Mouse (Mus musculus) MEL (cell line): ENCODE measurements around the gene Ap2b1. TPM values are rescaled to one million over a fixed set of nuclear protein-coding genes. Genes with fewer than 3 reads are reported as not detected.

Experiments
- DNase-seq: peaks from one replicate; pipeline ENCODE4 v3.0.0; 2011; ENCODE audit warnings: low read depth, low spot score
- H3K27ac ChIP-seq: 2 replicates; pipeline ENCODE4 v1.5.1; 2012; ENCODE audit warnings: low read depth, mild to moderate bottlenecking, control low read depth, low read length, moderate library complexity; ENCODE audit not compliant: control insufficient read depth
- H3K27me3 ChIP-seq, 2 experiments: fragments of 150-350 bp in 1 of 2; sonication (generic) in 1 of 2; 2 replicates each; pipeline ENCODE4 v1.6.1; 2012; ENCODE audit warnings: low read length in 2 of 2, mild to moderate bottlenecking in 2 of 2, improper control_type of control experiment in 1 of 2, moderate library complexity in 1 of 2; ENCODE audit not compliant: insufficient read depth in 2 of 2, control insufficient read depth in 1 of 2
- H3K36me3 ChIP-seq, 2 experiments: 2 replicates each; pipeline ENCODE4 v1.6.1; 2012 to 2014; ENCODE audit warnings: low read length in 2 of 2, improper control_type of control experiment in 1 of 2, inconsistent platforms in 1 of 2, mild to moderate bottlenecking in 1 of 2; ENCODE audit not compliant: insufficient read depth in 2 of 2, control insufficient read depth in 1 of 2
- H3K4me1 ChIP-seq, 2 experiments: fragments of 150-350 bp in 1 of 2; sonication (generic) in 1 of 2; 2 replicates each; pipeline ENCODE4 v1.6.1; 2012; ENCODE audit warnings: low read length in 2 of 2, improper control_type of control experiment in 1 of 2, mild to moderate bottlenecking in 1 of 2; ENCODE audit not compliant: insufficient read depth in 2 of 2, control insufficient read depth in 1 of 2
- H3K4me3 ChIP-seq, 2 experiments: fragments of 150-350 bp in 1 of 2; sonication (generic) in 1 of 2; 2 replicates each; pipeline ENCODE4 v1.5.1; 2012; ENCODE audit warnings: low read depth in 2 of 2, low read length in 2 of 2, mild to moderate bottlenecking in 2 of 2, moderate library complexity in 2 of 2, control low read depth in 1 of 2, improper control_type of control experiment in 1 of 2; ENCODE audit not compliant: control insufficient read depth in 1 of 2, insufficient read depth in 1 of 2
- H3K79me2 ChIP-seq: 2 replicates; pipeline ENCODE4 v1.6.1; 2012; ENCODE audit warnings: mild to moderate bottlenecking, low read length, moderate library complexity; ENCODE audit not compliant: control insufficient read depth, poor library complexity, insufficient read depth
- H3K9ac ChIP-seq: 2 replicates; pipeline ENCODE4 v1.6.1; 2012; ENCODE audit warnings: low read depth, mild to moderate bottlenecking, control low read depth, low read length, moderate library complexity; ENCODE audit not compliant: control insufficient read depth, poor library complexity, severe bottlenecking
- H3K9me3 ChIP-seq: fragments of 150-350 bp; sonication (generic); replicated peaks from 2 replicates; pipeline ENCODE4 v1.6.1; 2012; ENCODE audit warnings: mild to moderate bottlenecking, low read length, improper control_type of control experiment, moderate library complexity; ENCODE audit not compliant: insufficient read depth
- BHLHE40 ChIP-seq: IDR thresholded peaks from 2 replicates; pipeline ENCODE4 v1.6.1; 2012; ENCODE audit warnings: low read depth, mild to moderate bottlenecking, inconsistent platforms, low read length, improper control_type of control experiment, borderline replicate concordance
- CHD1 ChIP-seq: IDR thresholded peaks from 2 replicates; pipeline ENCODE4 v1.6.1; 2012; ENCODE audit warnings: low read depth, mild to moderate bottlenecking, inconsistent platforms, low read length, improper control_type of control experiment
- CHD2 ChIP-seq: IDR thresholded peaks from 2 replicates; pipeline ENCODE4 v1.6.1; 2011; ENCODE audit warnings: low read length, improper control_type of control experiment
- CTCF ChIP-seq, 3 experiments: IDR thresholded peaks in 2 of 3; conservative IDR thresholded peaks in 1 of 3; 2 replicates each; pipeline ENCODE4 v1.5.1; 2011 to 2012; ENCODE audit warnings: low read length in 3 of 3, low read depth in 2 of 3, mild to moderate bottlenecking in 2 of 3, improper control_type of control experiment in 1 of 3, inconsistent platforms in 1 of 3, mixed read lengths in 1 of 3, moderate library complexity in 1 of 3; ENCODE audit not compliant: control insufficient read depth in 1 of 3, insufficient read depth in 1 of 3, poor library complexity in 1 of 3, severe bottlenecking in 1 of 3
- ELF1 ChIP-seq: IDR thresholded peaks from 2 replicates; pipeline ENCODE4 v1.6.1; 2014; ENCODE audit warnings: low read depth, mild to moderate bottlenecking, inconsistent platforms, low read length, improper control_type of control experiment, moderate library complexity
- EP300 ChIP-seq, 2 experiments: IDR thresholded peaks; 2 replicates each; pipeline ENCODE4 v1.6.1; 2011; ENCODE audit warnings: improper control_type of control experiment in 2 of 2, low read length in 2 of 2, low read depth in 1 of 2, mild to moderate bottlenecking in 1 of 2
- ETS1 ChIP-seq: IDR thresholded peaks from 2 replicates; pipeline ENCODE4 v1.6.1; 2012; ENCODE audit warnings: low read depth, mild to moderate bottlenecking, inconsistent platforms, low read length, improper control_type of control experiment, moderate library complexity
- GABPA ChIP-seq: IDR thresholded peaks from 2 replicates; pipeline ENCODE4 v1.6.1; 2012; ENCODE audit warnings: low read depth, mild to moderate bottlenecking, inconsistent platforms, low read length, improper control_type of control experiment, moderate library complexity
- GATA1 ChIP-seq: IDR thresholded peaks from 2 replicates; pipeline ENCODE4 v1.6.1; 2011; ENCODE audit warnings: low read depth, low read length, improper control_type of control experiment
- HCFC1 ChIP-seq: IDR thresholded peaks from 2 replicates; pipeline ENCODE4 v1.6.1; 2012; ENCODE audit warnings: low read depth, mild to moderate bottlenecking, inconsistent platforms, low read length, improper control_type of control experiment, moderate library complexity
- JUND ChIP-seq: IDR thresholded peaks from 2 replicates; pipeline ENCODE4 v1.6.1; 2011; ENCODE audit warnings: low read depth, mild to moderate bottlenecking, improper control_type of control experiment, low read length
- KAT2A ChIP-seq: conservative IDR thresholded peaks from 2 replicates; pipeline ENCODE4 v1.6.1; 2012; ENCODE audit warnings: low read depth, low read length, improper control_type of control experiment, inconsistent platforms
- MAFK ChIP-seq: IDR thresholded peaks from 2 replicates; pipeline ENCODE4 v1.6.1; 2011; ENCODE audit warnings: low read depth, mild to moderate bottlenecking, low read length, improper control_type of control experiment, borderline replicate concordance
- MAX ChIP-seq: IDR thresholded peaks from 2 replicates; pipeline ENCODE4 v1.6.1; 2011; ENCODE audit warnings: low read length, improper control_type of control experiment
- MAZ ChIP-seq: IDR thresholded peaks from 2 replicates; pipeline ENCODE4 v1.6.1; 2012; ENCODE audit warnings: low read depth, mild to moderate bottlenecking, inconsistent platforms, low read length, improper control_type of control experiment
- MEF2A ChIP-seq: IDR thresholded peaks from 2 replicates; pipeline ENCODE4 v1.6.1; 2014; ENCODE audit warnings: low read depth, mild to moderate bottlenecking, inconsistent platforms, low read length, improper control_type of control experiment; ENCODE audit not compliant: poor library complexity, insufficient replicate concordance, severe bottlenecking; ENCODE audit errors: extremely low read depth
- MXI1 ChIP-seq: IDR thresholded peaks from 2 replicates; pipeline ENCODE4 v1.6.1; 2011; ENCODE audit warnings: mild to moderate bottlenecking, low read depth, low read length, improper control_type of control experiment
- MYB ChIP-seq: IDR thresholded peaks from 2 replicates; pipeline ENCODE4 v1.6.1; 2011; ENCODE audit warnings: mild to moderate bottlenecking, low read depth, low read length, improper control_type of control experiment
- MYC ChIP-seq: IDR thresholded peaks from 2 replicates; pipeline ENCODE4 v1.6.1; 2011; ENCODE audit warnings: low read depth, mild to moderate bottlenecking, low read length, improper control_type of control experiment, moderate library complexity
- NELFE ChIP-seq: IDR thresholded peaks from 2 replicates; pipeline ENCODE4 v1.6.1; 2011; ENCODE audit warnings: low read depth, low read length, improper control_type of control experiment
- NRF1 ChIP-seq: IDR thresholded peaks from 2 replicates; pipeline ENCODE4 v1.6.1; 2014; ENCODE audit warnings: low read depth, mild to moderate bottlenecking, inconsistent platforms, low read length, improper control_type of control experiment, moderate library complexity; ENCODE audit not compliant: poor library complexity, insufficient read depth, severe bottlenecking
- POLR2AphosphoS2 ChIP-seq: IDR thresholded peaks from 2 replicates; pipeline ENCODE4 v1.6.1; 2011; ENCODE audit warnings: low read length, improper control_type of control experiment
- RAD21 ChIP-seq: IDR thresholded peaks from 2 replicates; pipeline ENCODE4 v1.6.1; 2011; ENCODE audit warnings: mild to moderate bottlenecking, low read depth, low read length, improper control_type of control experiment
- RCOR1 ChIP-seq: IDR thresholded peaks from 2 replicates; pipeline ENCODE4 v1.6.1; 2012; ENCODE audit warnings: low read depth, mild to moderate bottlenecking, inconsistent platforms, low read length, improper control_type of control experiment
- SIN3A ChIP-seq: IDR thresholded peaks from 2 replicates; pipeline ENCODE4 v1.6.1; 2012; ENCODE audit warnings: low read length, improper control_type of control experiment, inconsistent platforms
- SMC3 ChIP-seq: IDR thresholded peaks from 2 replicates; pipeline ENCODE4 v1.6.1; 2011; ENCODE audit warnings: low read depth, low read length, improper control_type of control experiment
- TAL1 ChIP-seq: IDR thresholded peaks from 2 replicates; pipeline ENCODE4 v1.6.1; 2012; ENCODE audit warnings: mild to moderate bottlenecking, inconsistent platforms, low read length, moderate library complexity, mixed read lengths
- TBP ChIP-seq: IDR thresholded peaks from 2 replicates; pipeline ENCODE4 v1.8.0; 2011; ENCODE audit warnings: low read depth, low read length, improper control_type of control experiment
- TCF12 ChIP-seq: IDR thresholded peaks from 2 replicates; pipeline ENCODE4 v1.6.1; 2014; ENCODE audit warnings: low read depth, mild to moderate bottlenecking, inconsistent platforms, low read length, improper control_type of control experiment, moderate library complexity
- UBTF ChIP-seq: IDR thresholded peaks from 2 replicates; pipeline ENCODE4 v1.6.1; 2012; ENCODE audit warnings: low read depth, mild to moderate bottlenecking, inconsistent platforms, low read length, improper control_type of control experiment, moderate library complexity, borderline replicate concordance; ENCODE audit not compliant: insufficient read depth
- USF1 ChIP-seq: IDR thresholded peaks from 2 replicates; pipeline ENCODE4 v1.6.1; 2014; ENCODE audit warnings: low read depth, mild to moderate bottlenecking, inconsistent platforms, low read length, improper control_type of control experiment, moderate library complexity
- USF2 ChIP-seq, 2 experiments: IDR thresholded peaks; 2 replicates each; pipeline ENCODE4 v1.6.1; 2011 to 2012; ENCODE audit warnings: improper control_type of control experiment in 2 of 2, low read length in 2 of 2, borderline replicate concordance in 1 of 2, inconsistent platforms in 1 of 2, low read depth in 1 of 2, mild to moderate bottlenecking in 1 of 2; ENCODE audit not compliant: insufficient read depth in 1 of 2
- ZC3H11A ChIP-seq: IDR thresholded peaks from 2 replicates; pipeline ENCODE4 v1.6.1; 2012; ENCODE audit warnings: low read depth, mild to moderate bottlenecking, inconsistent platforms, low read length, improper control_type of control experiment
- ZKSCAN1 ChIP-seq: IDR thresholded peaks from 2 replicates; pipeline ENCODE4 v1.6.1; 2012; ENCODE audit warnings: low read depth, mild to moderate bottlenecking, inconsistent platforms, low read length, improper control_type of control experiment, moderate library complexity
- ZMIZ1 ChIP-seq: IDR thresholded peaks from 2 replicates; pipeline ENCODE4 v1.6.1; 2012; ENCODE audit warnings: low read depth, mild to moderate bottlenecking, inconsistent platforms, low read length, improper control_type of control experiment, moderate library complexity
- ZNF384 ChIP-seq: IDR thresholded peaks from 2 replicates; pipeline ENCODE4 v1.6.1; 2012; ENCODE audit warnings: low read depth, mild to moderate bottlenecking, inconsistent platforms, low read length, improper control_type of control experiment
- polyA plus RNA-seq, 2 experiments: library from polyadenylated mRNA; stranded (reverse) in 1 of 2; unstranded in 1 of 2; fragments of >175 nt in 1 of 2; fragments of >200 nt in 1 of 2; gene quantifications; 2 replicates each; pipeline versions ENCODE4 v1.2.1 to v1.2.4; 2012; ENCODE audit warnings: low replicate concordance in 2 of 2, low read depth in 1 of 2; ENCODE audit not compliant: insufficient read length in 2 of 2, insufficient read depth in 1 of 2, missing spikeins in 1 of 2
- total RNA-seq: library from RNA; depleted of rRNA; stranded (reverse); fragments of 300-350 nt; gene quantifications from 2 replicates; pipeline ENCODE4 v1.2.3, GENCODE M21; 2012

Ap2b1 gene
- total and polyA plus RNA-seq, 3 experiments = 60.6 to 165 (median 68.9) TPM

- Histone ChIP-seq H3K36me3 (peaks cover 0 to 33% of the 10 kb centered on the region in 2 experiments; a peak in 2 of 4 replicates), H3K9me3 (no peaks in the 10 kb centered on the region), H3K79me2 (peaks cover 2% of the 10 kb centered on the region), H3K27ac (peak within 1 kb of the TSS; percentile 54), H3K9ac (no peak within 1 kb of the TSS), H3K4me3 (no peak within 1 kb of the TSS), H3K4me1 (peaks cover 25 to 35% of the 10 kb centered on the region in 2 experiments), H3K27me3 (peaks cover 0 to 3% of the 10 kb centered on the region in 2 experiments; a peak in 2 of 4 replicates)
- peak; percentile 96 for DNase-seq
- TF ChIP-seq POLR2AphosphoS2 = 0 out of 2 replicates have a peak, but pooled peaks have one; percentile 56
- peak; percentile 98 for TF ChIP-seq ETS1
- peak; percentile 72 for TF ChIP-seq BHLHE40
- no peak for TF ChIP-seq CTCF (IDR thresholded peaks at IDR 0.05 in 2 of 3, conservative IDR thresholded peaks at IDR 0.05 in 1 of 3; ENCODE audit: control insufficient read depth in 1 of 3, insufficient read depth in 1 of 3, low read depth in 2 of 3, low read length in 3 of 3, poor library complexity in 1 of 3, severe bottlenecking in 1 of 3)
- TF ChIP-seq ZMIZ1 = peak; percentile 76; the same call in 1 of the 2 replicates
- TF ChIP-seq MAFK = peak; percentile 91
- peak; percentile 42; the same call in 1 of the 2 replicates for TF ChIP-seq MAX
- peak; percentile 68 for TF ChIP-seq MYB
- no peak for TF ChIP-seq ZKSCAN1
- no peak for TF ChIP-seq GABPA
- TF ChIP-seq MAZ = peak; percentile 95
- TF ChIP-seq SMC3 = no peak
- TF ChIP-seq HCFC1 = peak; percentile 68
- TF ChIP-seq TCF12 = peak; percentile 100
- TF ChIP-seq ELF1 = no peak; the same call in 1 of the 2 replicates
- TF ChIP-seq KAT2A = no peak; the same call in 1 of the 2 replicates
- TF ChIP-seq RCOR1 = peak; percentile 100
- 0 out of 2 replicates have a peak, but pooled peaks have one; percentile 27 for TF ChIP-seq USF1
- peak; percentile 55; the same call in 1 of the 2 replicates for TF ChIP-seq MEF2A
- 0 out of 2 replicates have a peak, but pooled peaks have one; percentile 20 for TF ChIP-seq NRF1
- 0 out of 2 replicates have a peak, but pooled peaks have one; percentile 12 for TF ChIP-seq CHD1
- no peak for TF ChIP-seq UBTF
- TF ChIP-seq TAL1 = peak; percentile 99
- 0 out of 2 replicates have a peak, but pooled peaks have one; percentile 36 for TF ChIP-seq TBP
- peak; percentile 58; the same call in 1 of the 2 replicates for TF ChIP-seq ZNF384
- TF ChIP-seq EP300 (IDR thresholded peaks at IDR 0.05; ENCODE audit: low read depth in 1 of 2, low read length in 2 of 2) = peak; percentile 100
- no peak for TF ChIP-seq ZC3H11A
- peak; percentile 100 for TF ChIP-seq GATA1
- peak; percentile 83 for TF ChIP-seq CHD2
- no peak for TF ChIP-seq USF2 (IDR thresholded peaks at IDR 0.05; ENCODE audit: borderline replicate concordance in 1 of 2, insufficient read depth in 1 of 2, low read depth in 1 of 2, low read length in 2 of 2)
- TF ChIP-seq JUND = 0 out of 2 replicates have a peak, but pooled peaks have one; percentile 67
- TF ChIP-seq NELFE = no peak
- no peak for TF ChIP-seq RAD21
- TF ChIP-seq SIN3A = peak; percentile 94
- TF ChIP-seq MXI1 = peak; percentile 69
- TF ChIP-seq MYC = peak; percentile 35; the same call in 1 of the 2 replicates
Observed at GRCm38 (mm10) chr11:83286566-83286965, 12.3 kb upstream of the Ap2b1 start, which contains the start of gene Slfn14. Slfn14 (minus strand) TSS chr11:83286726.
